Mouse (Mus musculus) lung, postnatal 0 days (tissue): ENCODE results near the gene Car12.

ENCODE experiments used
- CTCF ChIP-seq: IDR thresholded peaks from 2 replicates; pipeline ENCODE4 v1.5.1; 2016; ENCODE audit warnings: antibody characterized with exemption, mild to moderate bottlenecking
- EP300 ChIP-seq: IDR thresholded peaks from 2 replicates; pipeline ENCODE4 v1.6.1; 2016; ENCODE audit warnings: antibody characterized with exemption, mild to moderate bottlenecking, control low read depth

- TF ChIP-seq CTCF (no peak), EP300 (no peak)
Measured at GRCm38 (mm10) chr9:66770701-66771100, 57.2 kb downstream of the Car12 start.
